Mouse (Mus musculus): ENCODE measurements around the gene L1td1.

L1td1 gene

GRCm38 (mm10) chr4:98743209-98743905, 16.8 kb downstream of the L1td1 start:
- DNase-seq: no peak

- DNase-seq: no peak
These were observed 17.3 kb downstream of the L1td1 start for GRCm38 (mm10) chr4:98743906-98744210.

- peak; percentile 17 to 34 for DNase-seq
These were observed 27.9 kb downstream of the L1td1 start for GRCm38 (mm10) chr4:98754456-98754855.

- DNase-seq: no peak
These were observed 29.6 kb downstream of the L1td1 start for GRCm38 (mm10) chr4:98756141-98756540.

- peak; percentile 72 to 73 for DNase-seq
These were observed 31.7 kb downstream of the L1td1 start for GRCm38 (mm10) chr4:98758012-98758821.

GRCm38 (mm10) chr4:98758872-98759518, 32.5 kb downstream of the L1td1 start:
- DNase-seq: peak in 1 of 2 experiments; percentile 13

- DNase-seq: no peak
These were observed 40.9 kb downstream of the L1td1 start for GRCm38 (mm10) chr4:98767134-98768133.

GRCm38 (mm10) chr4:98773785-98774184, 47.3 kb downstream of the L1td1 start:
- DNase-seq: no peak

- no peak for DNase-seq
These were observed 50.3 kb downstream of the L1td1 start for GRCm38 (mm10) chr4:98776721-98777427.

GRCm38 (mm10) chr4:98777464-98777863, 50.9 kb downstream of the L1td1 start:
- DNase-seq: no peak

- DNase-seq: no peak
These were observed 51.7 kb downstream of the L1td1 start for GRCm38 (mm10) chr4:98778219-98778618.

- no peak for DNase-seq
These were observed 59.3 kb downstream of the L1td1 start for GRCm38 (mm10) chr4:98785851-98786250.

- no peak for DNase-seq
These were observed 59.7 kb downstream of the L1td1 start for GRCm38 (mm10) chr4:98786281-98786680.
